In genomic region chr7:46100563-46100962, GRCm38 (mm10) we compare ENCODE assay signal across 7 mouse cellular contexts. TPM values are rescaled to one million over a fixed set of nuclear protein-coding genes. Genes with fewer than 3 reads are reported as not detected.
A peak's percentile ranks its signal among the peaks of the same experiment; 100 is the strongest.
DNase-seq lines count a peak whose midpoint lies in the region; ATAC-seq and TF ChIP-seq lines count a peak whose summit lies in the region.

Gene Kcnj11 (minus strand): TSS chr7:46100764.

- peak; percentile 89 for ATAC-seq in intestine, embryonic 15.5 days
- ATAC-seq in midbrain, embryonic 13.5 days, result peak; percentile 79

- under 1% methylated on average over 34 of the region's 34 CpGs for WGBS in intestine, embryonic 15.5 days
- WGBS in limb, embryonic 10.5 days, result under 1% methylated on average over 32 of the region's 34 CpGs
- 1% methylated on average over 34 of the region's 34 CpGs for WGBS in midbrain, embryonic 13.5 days
- under 1% methylated on average over 34 of the region's 34 CpGs for WGBS in spleen, adult 2 months

- peak within 1 kb of the TSS; percentile 54 for H3K9ac ChIP-seq in intestine, embryonic 15.5 days
- H3K9ac ChIP-seq in midbrain, embryonic 13.5 days (replicated peaks), result peak within 1 kb of the TSS; percentile 78

- peak within 1 kb of the TSS; percentile 91 for H3K4me2 ChIP-seq in intestine, embryonic 15.5 days (replicated peaks)
- H3K4me2 ChIP-seq in midbrain, embryonic 13.5 days (replicated peaks), result peak within 1 kb of the TSS; percentile 74

- H3K36me3 ChIP-seq in intestine, embryonic 15.5 days, result no peaks in the 10 kb centered on the region
- no peaks in the 10 kb centered on the region for H3K36me3 ChIP-seq in limb, embryonic 10.5 days
- no peaks in the 10 kb centered on the region for H3K36me3 ChIP-seq in midbrain, embryonic 13.5 days
- no peaks in the 10 kb centered on the region for H3K36me3 ChIP-seq in spleen, adult 2 months (ENCODE audit: control insufficient read depth, insufficient read depth, low read length)

- TF ChIP-seq POLR2A in spleen, adult 2 months (IDR thresholded peaks at IDR 0.05; ENCODE audit: low read depth, low read length), result no peak

- H3K27ac ChIP-seq in intestine, embryonic 15.5 days, result no peak within 1 kb of the TSS
- H3K27ac ChIP-seq in limb, embryonic 10.5 days, result peak within 1 kb of the TSS; percentile 70
- no peak within 1 kb of the TSS for H3K27ac ChIP-seq in midbrain, embryonic 13.5 days
- no peak within 1 kb of the TSS for H3K27ac ChIP-seq in spleen, adult 2 months (ENCODE audit: insufficient read depth, low read length)

- peak within 1 kb of the TSS; percentile 53 for H3K4me3 ChIP-seq in intestine, embryonic 15.5 days (replicated peaks)
- peak within 1 kb of the TSS; percentile 64 for H3K4me3 ChIP-seq in limb, embryonic 10.5 days
- peak within 1 kb of the TSS; percentile 60 for H3K4me3 ChIP-seq in midbrain, embryonic 13.5 days (replicated peaks)
- H3K4me3 ChIP-seq in spleen, adult 2 months (ENCODE audit: extremely low read depth, insufficient read depth, insufficient read length), result peak within 1 kb of the TSS; percentile 51; the same call in 1 of the 2 replicates

- peak; percentile 84 for DNase-seq in adrenal gland, postnatal 10 days
- peak; percentile 94 for DNase-seq in embryo, embryonic 11 days
- peak; percentile 64 to 78 for DNase-seq in gastrocnemius, postnatal 36 days
- DNase-seq in limb, embryonic 10.5 days (ENCODE audit: low spot score), result peak; percentile 95
- DNase-seq in spleen, adult 2 months (ENCODE audit: low read depth in 1 of 2, low spot score in 2 of 2), result peak; percentile 36 to 59

- no peaks in the 10 kb centered on the region for H3K4me1 ChIP-seq in intestine, embryonic 15.5 days (replicated peaks)
- peaks cover 13% of the 10 kb centered on the region for H3K4me1 ChIP-seq in limb, embryonic 10.5 days
- peaks cover 25% of the 10 kb centered on the region for H3K4me1 ChIP-seq in midbrain, embryonic 13.5 days (replicated peaks)
- peaks cover 4% of the 10 kb centered on the region; the same call in 1 of the 2 replicates for H3K4me1 ChIP-seq in spleen, adult 2 months (ENCODE audit: control insufficient read depth, insufficient read depth, insufficient read length)

- no peaks in the 10 kb centered on the region for H3K9me3 ChIP-seq in intestine, embryonic 15.5 days
- H3K9me3 ChIP-seq in limb, embryonic 10.5 days (replicated peaks), result no peaks in the 10 kb centered on the region
- H3K9me3 ChIP-seq in midbrain, embryonic 13.5 days, result no peaks in the 10 kb centered on the region

- peaks cover 8% of the 10 kb centered on the region for H3K27me3 ChIP-seq in intestine, embryonic 15.5 days (replicated peaks)
- H3K27me3 ChIP-seq in limb, embryonic 10.5 days (ENCODE audit: low read depth, poor library complexity, severe bottlenecking), result peaks cover 47% of the 10 kb centered on the region
- H3K27me3 ChIP-seq in midbrain, embryonic 13.5 days, result peaks cover 30% of the 10 kb centered on the region
- peaks cover 5% of the 10 kb centered on the region for H3K27me3 ChIP-seq in spleen, adult 2 months (ENCODE audit: control insufficient read depth, insufficient read depth, low read length)

- TF ChIP-seq CTCF in spleen, adult 2 months (IDR thresholded peaks at IDR 0.05; ENCODE audit: extremely low read depth, insufficient read depth, insufficient read length, insufficient replicate concordance), result peak; percentile 58; the same call in 1 of the 2 replicates

- intact Hi-C loops in gastrocnemius, postnatal 36 days (cut with DNase I), result loop anchor here (2.0 kb wide), 1 partner anchor 32 kb away; no protein-coding TSS in a partner anchor

RNA-seq across cellular contexts. Expression of gene Kcnj11, which starts in this region (rescaled TPM):
- total RNA-seq in adrenal gland, postnatal 10 days (2021), result 1 to 10 TPM; 1.7 to 4.9 TPM
- total RNA-seq in gastrocnemius, postnatal 36 days (2021), result 10 to 100 TPM; 93.5 to 99.5 TPM
- 0.77 and 0.91 TPM in 2 replicates for polyA plus RNA-seq in intestine, embryonic 15.5 days (2015; fragmentation: Nextera tagmentation; extraction: Ambion mirVana)
- polyA plus RNA-seq in limb, embryonic 10.5 days (2016; fragmentation: Nextera tagmentation; extraction: Ambion mirVana), result 0.06 and 0.13 TPM in 2 replicates
- 1.1 and 1.5 TPM in 2 replicates for polyA plus RNA-seq in midbrain, embryonic 13.5 days (2015; fragmentation: Nextera tagmentation; extraction: Ambion mirVana)
- polyA plus RNA-seq in spleen, adult 2 months (2012; rRNA removed), result not detected in 2 replicates

Comparison
In these comparisons a context has a peak if more than half of its experiments do, and no peak if none do; other contexts are left out.
1. RNA of gene Kcnj11 (total RNA-seq): 93.5 to 99.5 TPM in gastrocnemius, postnatal 36 days; 1.7 to 4.9 TPM in adrenal gland, postnatal 10 days; every median in the first group is over 10 times any median in the second.
2. Peak in ATAC-seq, H3K4me3 ChIP-seq, H3K9ac ChIP-seq and H3K4me2 ChIP-seq in intestine, embryonic 15.5 days; RNA of the gene not detected or under 1 TPM.
3. Peak in DNase-seq, H3K4me3 ChIP-seq and H3K27ac ChIP-seq in limb, embryonic 10.5 days; RNA of the gene not detected or under 1 TPM.
4. Peak in DNase-seq and H3K4me3 ChIP-seq in spleen, adult 2 months; RNA of the gene not detected or under 1 TPM.
5. Peak in every context shown above with its lines, with median percentiles within 50 percentile points of each other: DNase-seq and H3K4me3 ChIP-seq.